Mouse (Mus musculus) lung, adult 2 months (tissue): ENCODE measurements at regions not wholly inside any gene's neighbourhood (a gene's known extent, or its start where the extent isn't known, plus 50 kb on each side); places are given as distances from the start of the nearest gene placed in this dataset.

Source experiments
- CTCF ChIP-seq: fragments of 200-500 bp; IDR thresholded peaks from 2 replicates; pipeline ENCODE4 v1.5.1; 2011; ENCODE audit warnings: mild to moderate bottlenecking, low read length, control low read depth; ENCODE audit not compliant: insufficient read depth
- POLR2A ChIP-seq: fragments of 200-500 bp; IDR thresholded peaks from 2 replicates; pipeline ENCODE4 v1.6.1; 2011; ENCODE audit warnings: low read depth, mild to moderate bottlenecking, control low read depth, low read length, borderline replicate concordance; ENCODE audit errors: extremely low read depth

DNA sequence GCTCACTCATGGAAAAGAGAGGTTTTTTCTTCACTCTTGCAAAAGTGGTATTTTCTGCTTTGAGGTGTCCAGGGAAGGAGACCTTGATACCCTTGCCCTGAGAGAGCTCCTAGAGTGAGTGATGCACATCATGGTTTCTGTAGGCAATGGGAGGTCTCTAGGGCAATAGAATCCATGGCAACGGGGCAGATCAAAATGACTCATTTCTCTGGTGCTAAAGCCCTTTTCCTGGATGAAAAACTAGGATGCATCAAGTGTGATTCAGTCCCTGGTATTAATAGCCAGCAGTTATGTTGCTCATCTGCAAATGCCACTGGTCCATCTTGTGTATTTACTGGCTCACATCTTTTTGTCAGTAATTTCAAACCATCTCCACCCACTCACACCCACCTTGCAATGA lies 539.1 kb upstream of the Marcks start:
- TF ChIP-seq CTCF (no peak), POLR2A (no peak)
